Mouse (Mus musculus): ENCODE results near the gene Antxr2. TPM values are rescaled to one million over a fixed set of nuclear protein-coding genes. Genes with fewer than 3 reads are reported as not detected.
A peak's percentile ranks its signal among the peaks of the same experiment; 100 is the strongest.

Gene Antxr2
- total and polyA plus RNA-seq, 3 experiments, result 3.6 to 4.0 (median 3.9) TPM

DNA sequence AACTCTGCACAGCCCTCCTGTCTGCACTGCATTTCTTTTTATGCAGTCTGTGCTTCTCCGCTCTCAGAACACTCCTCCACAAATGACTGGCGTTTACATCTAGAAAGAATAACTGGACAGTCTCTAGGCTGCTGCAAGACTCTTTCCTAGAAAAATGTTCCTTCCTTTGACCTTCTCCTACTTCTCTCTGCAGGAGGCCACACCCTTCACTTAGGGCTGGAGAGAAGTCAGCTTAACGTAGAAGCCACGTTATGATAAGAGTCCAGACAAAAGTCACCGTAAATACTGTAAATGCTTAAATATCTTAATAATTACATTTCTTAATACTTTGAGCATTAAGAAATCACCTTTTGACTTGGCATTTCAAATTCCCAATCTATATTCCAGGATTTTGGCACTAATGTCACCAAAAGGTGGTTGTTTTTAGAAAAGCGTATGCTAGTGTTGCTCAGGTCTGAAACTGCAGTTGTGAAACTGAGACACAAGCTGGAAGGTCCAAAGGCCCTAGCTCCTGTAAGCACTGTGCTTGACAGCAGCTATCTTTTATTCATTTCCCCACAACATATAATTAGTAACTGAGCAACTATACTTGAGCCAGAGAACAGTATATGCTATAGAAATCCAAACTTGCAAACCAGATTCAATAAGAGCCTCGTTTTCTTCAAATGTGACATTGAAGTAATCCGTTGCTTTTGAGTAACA, 3.0 kb downstream of the Antxr2 start:
- Histone ChIP-seq H3K9ac (ENCODE audit: insufficient read depth, low read depth) (peak overlapping the region; percentile 42; the same call in 1 of the 2 replicates), H3K4me2 (ENCODE audit: insufficient read depth, low read depth, poor library complexity, severe bottlenecking) (no peak overlapping the region), H3K36me3 (replicated peaks in 1 of 2; ENCODE audit: control insufficient read depth in 1 of 2, insufficient read depth in 1 of 2, low read length in 1 of 2) (peaks cover 11 to 22% of the 10 kb centered on the region in 2 experiments), H3K27ac (ENCODE audit: insufficient read depth, low read depth) (no peak overlapping the region), H3K79me2 (replicated peaks; ENCODE audit: control insufficient read depth, extremely low read depth, insufficient read depth, poor library complexity, severe bottlenecking) (peaks cover 10% of the 10 kb centered on the region; the same call in 1 of the 2 replicates), H3K4me1 (ENCODE audit: control insufficient read depth in 1 of 2, insufficient read depth in 2 of 2) (peaks cover 3 to 21% of the 10 kb centered on the region in 2 experiments; a peak in 3 of 4 replicates), H3K4me3 (replicated peaks in 1 of 3; ENCODE audit: low read depth in 2 of 3, low read length in 2 of 3, poor library complexity in 1 of 3) (no peak overlapping the region), H3K9me3 (replicated peaks; ENCODE audit: low read length) (no peaks in the 10 kb centered on the region), H3K27me3 (replicated peaks) (no peaks in the 10 kb centered on the region)
- no peak for TF ChIP-seq ZMIZ1 (IDR thresholded peaks at IDR 0.05; ENCODE audit: low read depth, low read length)
- no peak for TF ChIP-seq RAD21 (IDR thresholded peaks at IDR 0.05; ENCODE audit: low read depth, low read length)
- no peak for TF ChIP-seq UBTF (IDR thresholded peaks at IDR 0.05; ENCODE audit: low read depth, low read length)
- TF ChIP-seq EP300 (IDR thresholded peaks at IDR 0.05; ENCODE audit: low read length), result no peak
- no peak for TF ChIP-seq ZC3H11A (IDR thresholded peaks at IDR 0.05; ENCODE audit: low read depth, low read length)
- TF ChIP-seq ZKSCAN1 (IDR thresholded peaks at IDR 0.05; ENCODE audit: borderline replicate concordance, low read depth, low read length), result no peak
- TF ChIP-seq NELFE (IDR thresholded peaks at IDR 0.05; ENCODE audit: low read depth, low read length), result no peak
- no peak for TF ChIP-seq USF2 (conservative IDR thresholded peaks at IDR 0.05; ENCODE audit: low read depth, low read length)
- no peak for TF ChIP-seq MAX (IDR thresholded peaks at IDR 0.05; ENCODE audit: low read length)
- TF ChIP-seq CHD2 (IDR thresholded peaks at IDR 0.05; ENCODE audit: low read length), result no peak
- no peak for TF ChIP-seq MXI1 (IDR thresholded peaks at IDR 0.05; ENCODE audit: low read depth, low read length)
- no peak for TF ChIP-seq IRF4 (IDR thresholded peaks at IDR 0.05; ENCODE audit: low read depth, low read length)
- dilution Hi-C loops (cut with MboI; ENCODE audit: extremely low pct_ligation_motif_present, extremely low pct_unique_long_range_greater_than_20kb, low sequenced_read_pairs), result no loop called here
- in situ Hi-C loops (cut with MboI; ENCODE audit: low pct_ligation_motif_present, low pct_unique_long_range_greater_than_20kb, low sequenced_read_pairs), result loop anchor here (10.0 kb wide), 1 partner anchor 53 kb away; no protein-coding TSS in a partner anchor
- DNase-seq (ENCODE audit: extremely low read depth), result no peak

- Histone ChIP-seq H3K4me2 (ENCODE audit: insufficient read depth, low read depth, poor library complexity, severe bottlenecking) (no peak overlapping the region), H3K9ac (ENCODE audit: insufficient read depth, low read depth) (no peak overlapping the region), H3K4me3 (replicated peaks in 1 of 3; ENCODE audit: low read depth in 2 of 3, low read length in 2 of 3, poor library complexity in 1 of 3) (no peak overlapping the region), H3K36me3 (replicated peaks in 1 of 2; ENCODE audit: control insufficient read depth in 1 of 2, insufficient read depth in 1 of 2, low read length in 1 of 2) (peaks cover 11 to 24% of the 10 kb centered on the region in 2 experiments), H3K4me1 (ENCODE audit: control insufficient read depth in 1 of 2, insufficient read depth in 2 of 2) (peaks cover 4 to 21% of the 10 kb centered on the region in 2 experiments; a peak in 3 of 4 replicates), H3K9me3 (replicated peaks; ENCODE audit: low read length) (no peaks in the 10 kb centered on the region), H3K27ac (ENCODE audit: insufficient read depth, low read depth) (no peak overlapping the region), H3K27me3 (replicated peaks) (no peaks in the 10 kb centered on the region), H3K79me2 (replicated peaks; ENCODE audit: control insufficient read depth, extremely low read depth, insufficient read depth, poor library complexity, severe bottlenecking) (peaks cover 10% of the 10 kb centered on the region; the same call in 1 of the 2 replicates)
- dilution Hi-C loops (cut with MboI; ENCODE audit: extremely low pct_ligation_motif_present, extremely low pct_unique_long_range_greater_than_20kb, low sequenced_read_pairs) (no loop called here), in situ Hi-C loops (cut with MboI; ENCODE audit: low pct_ligation_motif_present, low pct_unique_long_range_greater_than_20kb, low sequenced_read_pairs) (loop anchor here (10.0 kb wide), 1 partner anchor 51 kb away; no protein-coding TSS in a partner anchor)
- DNase-seq (ENCODE audit: extremely low read depth), result no peak
- TF ChIP-seq ZMIZ1 (IDR thresholded peaks at IDR 0.05; ENCODE audit: low read depth, low read length), result no peak
Measured at GRCm38 (mm10) chr5:98025921-98026320, 4.9 kb downstream of the Antxr2 start.

All from CH12.LX (cell line).